Mouse (Mus musculus): ENCODE data around the gene Rora. TPM values are rescaled to one million over a fixed set of nuclear protein-coding genes. Genes with fewer than 3 reads are reported as not detected.

The Rora gene
- polyA plus RNA-seq, 1 experiment: 0.86 TPM

DNA sequence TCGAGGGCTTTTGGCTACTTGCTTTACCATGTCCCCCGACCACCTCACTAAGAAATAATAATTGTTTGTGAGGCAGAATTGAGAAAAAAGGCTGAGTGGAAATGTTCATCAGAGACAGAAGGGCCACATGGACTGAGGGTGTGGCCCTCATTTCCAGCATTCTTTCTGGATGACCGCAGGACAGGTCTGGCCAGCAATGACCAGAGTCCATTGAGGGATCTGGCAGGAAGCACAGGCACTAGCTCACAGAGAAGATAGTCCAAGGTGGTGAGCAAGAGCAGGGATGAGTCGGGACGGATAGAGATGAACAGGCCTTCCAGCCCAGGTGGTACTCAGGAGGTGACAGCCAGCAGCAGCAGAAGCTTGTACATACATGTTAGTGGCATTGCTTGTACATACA is 501.1 kb downstream of the Rora start:
- no peaks in the 10 kb centered on the region for H3K36me3 ChIP-seq (ENCODE audit: control insufficient read depth, insufficient read depth)
- H3K4me3 ChIP-seq: no peak overlapping the region
- no peak overlapping the region for H3ac ChIP-seq (ENCODE audit: control insufficient read depth, insufficient read length)
- H3K27me3 ChIP-seq (ENCODE audit: control insufficient read depth, insufficient read depth, insufficient read length): peaks cover 4% of the 10 kb centered on the region
- TF ChIP-seq MAX (IDR thresholded peaks at IDR 0.05; ENCODE audit: low read depth) (no peak), MYOG (IDR thresholded peaks at IDR 0.05; ENCODE audit: control insufficient read depth in 1 of 3, insufficient read depth in 1 of 3, insufficient read length in 2 of 3, low read depth in 2 of 3) (no peak), USF1 (IDR thresholded peaks at IDR 0.05; ENCODE audit: low read depth) (no peak), POLR2AphosphoS2 (IDR thresholded peaks at IDR 0.05; ENCODE audit: insufficient read length, low read depth) (no peak), POLR2A (IDR thresholded peaks at IDR 0.05; ENCODE audit: insufficient read length, low read depth) (no peak), SRF (IDR thresholded peaks at IDR 0.05; ENCODE audit: control insufficient read depth, insufficient read length, low read depth) (no peak), MYOD1 (IDR thresholded peaks at IDR 0.05; ENCODE audit: control insufficient read depth in 1 of 3, insufficient read length in 2 of 3, low read depth in 2 of 3) (no peak), E2F4 (IDR thresholded peaks at IDR 0.05; ENCODE audit: insufficient read depth) (no peak), TCF12 (IDR thresholded peaks at IDR 0.05; ENCODE audit: insufficient read depth, poor library complexity, severe bottlenecking) (no peak), CEBPB (IDR thresholded peaks at IDR 0.05; ENCODE audit: insufficient read depth, poor library complexity, severe bottlenecking) (no peak), REST (IDR thresholded peaks at IDR 0.05; ENCODE audit: insufficient read depth, insufficient read length) (no peak), TCF3 (IDR thresholded peaks at IDR 0.05; ENCODE audit: insufficient read length, low read depth) (no peak)
- no peak overlapping the region for H3K4me2 ChIP-seq (ENCODE audit: low read depth)
- no peaks in the 10 kb centered on the region for H3K79me2 ChIP-seq (ENCODE audit: control insufficient read depth, insufficient read depth)

DNA sequence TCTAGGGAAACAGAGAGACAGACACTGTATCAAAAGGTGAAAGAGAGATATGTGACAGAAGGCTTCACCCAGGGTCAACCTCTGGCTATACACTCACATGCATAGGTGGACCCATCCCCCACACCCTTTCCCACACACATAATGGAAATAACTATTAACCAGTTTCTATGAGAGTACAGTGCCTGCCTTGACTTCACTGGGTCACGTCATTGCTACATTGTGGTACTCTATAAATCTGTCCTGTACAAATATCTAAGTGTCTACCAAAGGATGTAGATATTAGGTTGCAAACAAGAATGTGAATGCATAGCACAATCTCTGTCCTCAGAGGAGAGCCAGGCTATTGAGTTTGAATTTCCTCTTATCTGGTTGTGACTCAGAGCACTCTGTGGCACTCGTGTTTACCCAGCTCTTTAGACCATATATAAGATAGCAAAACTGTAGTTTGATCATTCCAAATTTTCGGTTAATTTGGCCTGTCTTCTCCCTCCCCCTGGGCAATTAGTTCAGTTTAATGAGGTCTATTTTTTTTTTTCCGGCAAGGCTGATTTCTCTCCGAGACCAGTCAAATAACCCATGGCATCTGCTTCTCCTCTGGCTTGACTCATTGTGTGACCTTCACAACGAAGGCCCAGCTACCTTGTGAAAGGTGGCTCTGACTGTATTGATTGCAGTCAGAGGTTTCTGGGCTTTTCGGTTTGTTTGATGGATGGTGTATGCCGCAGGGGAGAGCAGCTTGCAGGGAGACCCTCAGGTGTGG is 502.4 kb downstream of the Rora start:
- H3K36me3 ChIP-seq (ENCODE audit: control insufficient read depth, insufficient read depth): no peaks in the 10 kb centered on the region
- no peak overlapping the region for H3K4me2 ChIP-seq (ENCODE audit: low read depth)
- H3K27me3 ChIP-seq (ENCODE audit: control insufficient read depth, insufficient read depth, insufficient read length): peaks cover 4% of the 10 kb centered on the region
- H3K4me3 ChIP-seq: no peak overlapping the region
- H3ac ChIP-seq (ENCODE audit: control insufficient read depth, insufficient read length): no peak overlapping the region
- no peak for TF ChIP-seq TCF3 (IDR thresholded peaks at IDR 0.05; ENCODE audit: insufficient read length, low read depth)
- TF ChIP-seq MAX (IDR thresholded peaks at IDR 0.05; ENCODE audit: low read depth): no peak
- TF ChIP-seq POLR2AphosphoS2 (IDR thresholded peaks at IDR 0.05; ENCODE audit: insufficient read length, low read depth): no peak
- TF ChIP-seq POLR2A (IDR thresholded peaks at IDR 0.05; ENCODE audit: insufficient read length, low read depth): no peak
- no peak for TF ChIP-seq USF1 (IDR thresholded peaks at IDR 0.05; ENCODE audit: low read depth)
- no peak for TF ChIP-seq MYOD1 (IDR thresholded peaks at IDR 0.05; ENCODE audit: control insufficient read depth in 1 of 3, insufficient read length in 2 of 3, low read depth in 2 of 3)
- TF ChIP-seq REST (IDR thresholded peaks at IDR 0.05; ENCODE audit: insufficient read depth, insufficient read length): no peak
- TF ChIP-seq TCF12 (IDR thresholded peaks at IDR 0.05; ENCODE audit: insufficient read depth, poor library complexity, severe bottlenecking): no peak
- TF ChIP-seq MYOG (IDR thresholded peaks at IDR 0.05; ENCODE audit: control insufficient read depth in 1 of 3, insufficient read depth in 1 of 3, insufficient read length in 2 of 3, low read depth in 2 of 3): no peak
- no peak for TF ChIP-seq CEBPB (IDR thresholded peaks at IDR 0.05; ENCODE audit: insufficient read depth, poor library complexity, severe bottlenecking)
- TF ChIP-seq SRF (IDR thresholded peaks at IDR 0.05; ENCODE audit: control insufficient read depth, insufficient read length, low read depth): no peak
- no peak for TF ChIP-seq E2F4 (IDR thresholded peaks at IDR 0.05; ENCODE audit: insufficient read depth)
- no peaks in the 10 kb centered on the region for H3K79me2 ChIP-seq (ENCODE audit: control insufficient read depth, insufficient read depth)

GRCm38 (mm10) chr9:69160818-69161217 is 507.2 kb downstream of the Rora start:
- Histone ChIP-seq H3K4me2 (ENCODE audit: low read depth) (no peak overlapping the region), H3K36me3 (ENCODE audit: control insufficient read depth, insufficient read depth) (no peaks in the 10 kb centered on the region), H3K4me3 (no peak overlapping the region), H3K27me3 (ENCODE audit: control insufficient read depth, insufficient read depth, insufficient read length) (no peaks in the 10 kb centered on the region), H3K79me2 (ENCODE audit: control insufficient read depth, insufficient read depth) (no peaks in the 10 kb centered on the region), H3ac (ENCODE audit: control insufficient read depth, insufficient read length) (no peak overlapping the region)
- TF ChIP-seq MYOD1 (IDR thresholded peaks at IDR 0.05; ENCODE audit: control insufficient read depth in 1 of 3, insufficient read length in 2 of 3, low read depth in 2 of 3) (no peak), MYOG (IDR thresholded peaks at IDR 0.05; ENCODE audit: control insufficient read depth in 1 of 3, insufficient read depth in 1 of 3, insufficient read length in 2 of 3, low read depth in 2 of 3) (no peak), CEBPB (IDR thresholded peaks at IDR 0.05; ENCODE audit: insufficient read depth, poor library complexity, severe bottlenecking) (no peak), E2F4 (IDR thresholded peaks at IDR 0.05; ENCODE audit: insufficient read depth) (no peak), TCF3 (IDR thresholded peaks at IDR 0.05; ENCODE audit: insufficient read length, low read depth) (no peak)

- Histone ChIP-seq H3K4me2 (ENCODE audit: low read depth) (no peak overlapping the region), H3K4me3 (no peak overlapping the region), H3K27me3 (ENCODE audit: control insufficient read depth, insufficient read depth, insufficient read length) (no peaks in the 10 kb centered on the region), H3K36me3 (ENCODE audit: control insufficient read depth, insufficient read depth) (no peaks in the 10 kb centered on the region), H3ac (ENCODE audit: control insufficient read depth, insufficient read length) (no peak overlapping the region), H3K79me2 (ENCODE audit: control insufficient read depth, insufficient read depth) (no peaks in the 10 kb centered on the region)
- TF ChIP-seq POLR2A (IDR thresholded peaks at IDR 0.05; ENCODE audit: insufficient read length, low read depth) (no peak), MAX (IDR thresholded peaks at IDR 0.05; ENCODE audit: low read depth) (no peak), TCF12 (IDR thresholded peaks at IDR 0.05; ENCODE audit: insufficient read depth, poor library complexity, severe bottlenecking) (no peak), E2F4 (IDR thresholded peaks at IDR 0.05; ENCODE audit: insufficient read depth) (no peak), CEBPB (IDR thresholded peaks at IDR 0.05; ENCODE audit: insufficient read depth, poor library complexity, severe bottlenecking) (no peak)
Observed at GRCm38 (mm10) chr9:69164653-69165052, 511.1 kb downstream of the Rora start.
